Mouse (Mus musculus) CH12.LX (cell line): ENCODE data around the gene Ly6f.

Source experiments
- CTCF ChIP-seq, 2 experiments: IDR thresholded peaks in 1 of 2; conservative IDR thresholded peaks in 1 of 2; 2 replicates each; pipeline ENCODE4 v1.5.1; 2011 to 2012; ENCODE audit warnings: low read depth in 2 of 2, low read length in 2 of 2, improper control_type of control experiment in 1 of 2, inconsistent platforms in 1 of 2, mild to moderate bottlenecking in 1 of 2, moderate library complexity in 1 of 2
- MAZ ChIP-seq: IDR thresholded peaks from 2 replicates; pipeline ENCODE4 v1.6.1; 2012; ENCODE audit warnings: low read depth, mild to moderate bottlenecking, inconsistent platforms, low read length, improper control_type of control experiment, moderate library complexity

DNA sequence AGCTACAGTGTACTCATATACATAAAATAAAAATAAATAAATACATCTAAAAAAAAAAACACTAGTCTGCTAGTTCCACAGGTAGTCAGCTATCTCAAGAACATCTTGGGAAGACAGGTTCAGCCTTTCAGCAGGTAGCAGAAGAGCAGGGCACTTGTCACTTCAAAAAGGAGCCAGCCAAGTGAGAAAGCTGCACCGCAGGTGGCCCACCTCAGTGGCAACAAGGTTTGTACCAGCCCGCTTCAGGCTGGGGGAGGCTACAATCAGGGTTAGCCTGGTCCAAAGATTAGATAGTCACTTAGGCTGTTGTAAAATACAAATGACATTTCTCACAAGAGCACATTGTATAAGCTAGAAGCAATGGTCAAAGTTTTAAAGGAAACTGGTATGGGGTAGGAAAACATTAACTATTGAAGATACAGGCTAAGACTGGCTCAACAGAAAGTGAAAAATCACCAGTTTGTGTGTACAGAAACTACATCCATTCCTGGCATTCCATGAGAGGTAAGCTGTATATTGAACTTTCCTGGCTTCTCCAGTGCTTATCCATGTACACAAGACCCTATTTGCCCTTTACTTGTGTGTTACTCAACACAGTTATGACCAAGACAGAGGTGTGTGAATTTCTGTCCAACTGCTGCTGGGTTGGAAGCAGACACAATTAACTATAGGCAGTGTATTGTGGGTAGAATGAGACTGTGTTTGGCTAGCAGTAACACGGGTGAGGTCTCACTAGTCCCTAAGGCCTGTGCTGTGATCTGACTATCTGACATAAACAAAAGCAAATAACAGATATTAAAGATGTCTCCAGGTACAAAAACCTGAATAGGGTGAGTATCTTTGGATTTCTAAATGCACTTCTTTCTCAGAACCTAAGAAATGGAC is 25.2 kb upstream of the Ly6f start:
- no peak for TF ChIP-seq MAZ
- TF ChIP-seq CTCF (conservative IDR thresholded peaks at IDR 0.05 in 1 of 2, IDR thresholded peaks at IDR 0.05 in 1 of 2; ENCODE audit: low read depth in 2 of 2, low read length in 2 of 2): no peak
